Mouse (Mus musculus) MEL (cell line): ENCODE data around the gene Casp6. TPM values are rescaled to one million over a fixed set of nuclear protein-coding genes. Genes with fewer than 3 reads are reported as not detected.

Source experiments
- DNase-seq: peaks from one replicate; pipeline ENCODE4 v3.0.0; 2011; ENCODE audit warnings: low read depth, low spot score
- H3K27ac ChIP-seq: 2 replicates; pipeline ENCODE4 v1.5.1; 2012; ENCODE audit warnings: low read depth, mild to moderate bottlenecking, control low read depth, low read length, moderate library complexity; ENCODE audit not compliant: control insufficient read depth
- H3K27me3 ChIP-seq, 2 experiments: fragments of 150-350 bp in 1 of 2; sonication (generic) in 1 of 2; 2 replicates each; pipeline ENCODE4 v1.6.1; 2012; ENCODE audit warnings: low read length in 2 of 2, mild to moderate bottlenecking in 2 of 2, improper control_type of control experiment in 1 of 2, moderate library complexity in 1 of 2; ENCODE audit not compliant: insufficient read depth in 2 of 2, control insufficient read depth in 1 of 2
- H3K36me3 ChIP-seq, 2 experiments: 2 replicates each; pipeline ENCODE4 v1.6.1; 2012 to 2014; ENCODE audit warnings: low read length in 2 of 2, improper control_type of control experiment in 1 of 2, inconsistent platforms in 1 of 2, mild to moderate bottlenecking in 1 of 2; ENCODE audit not compliant: insufficient read depth in 2 of 2, control insufficient read depth in 1 of 2
- H3K4me1 ChIP-seq, 2 experiments: fragments of 150-350 bp in 1 of 2; sonication (generic) in 1 of 2; 2 replicates each; pipeline ENCODE4 v1.6.1; 2012; ENCODE audit warnings: low read length in 2 of 2, improper control_type of control experiment in 1 of 2, mild to moderate bottlenecking in 1 of 2; ENCODE audit not compliant: insufficient read depth in 2 of 2, control insufficient read depth in 1 of 2
- H3K4me3 ChIP-seq, 2 experiments: fragments of 150-350 bp in 1 of 2; sonication (generic) in 1 of 2; 2 replicates each; pipeline ENCODE4 v1.5.1; 2012; ENCODE audit warnings: low read depth in 2 of 2, low read length in 2 of 2, mild to moderate bottlenecking in 2 of 2, moderate library complexity in 2 of 2, control low read depth in 1 of 2, improper control_type of control experiment in 1 of 2; ENCODE audit not compliant: control insufficient read depth in 1 of 2, insufficient read depth in 1 of 2
- H3K79me2 ChIP-seq: 2 replicates; pipeline ENCODE4 v1.6.1; 2012; ENCODE audit warnings: mild to moderate bottlenecking, low read length, moderate library complexity; ENCODE audit not compliant: control insufficient read depth, poor library complexity, insufficient read depth
- H3K9ac ChIP-seq: 2 replicates; pipeline ENCODE4 v1.6.1; 2012; ENCODE audit warnings: low read depth, mild to moderate bottlenecking, control low read depth, low read length, moderate library complexity; ENCODE audit not compliant: control insufficient read depth, poor library complexity, severe bottlenecking
- H3K9me3 ChIP-seq: fragments of 150-350 bp; sonication (generic); replicated peaks from 2 replicates; pipeline ENCODE4 v1.6.1; 2012; ENCODE audit warnings: mild to moderate bottlenecking, low read length, improper control_type of control experiment, moderate library complexity; ENCODE audit not compliant: insufficient read depth
- BHLHE40 ChIP-seq: IDR thresholded peaks from 2 replicates; pipeline ENCODE4 v1.6.1; 2012; ENCODE audit warnings: low read depth, mild to moderate bottlenecking, inconsistent platforms, low read length, improper control_type of control experiment, borderline replicate concordance
- CTCF ChIP-seq, 3 experiments: IDR thresholded peaks in 2 of 3; conservative IDR thresholded peaks in 1 of 3; 2 replicates each; pipeline ENCODE4 v1.5.1; 2011 to 2012; ENCODE audit warnings: low read length in 3 of 3, low read depth in 2 of 3, mild to moderate bottlenecking in 2 of 3, improper control_type of control experiment in 1 of 3, inconsistent platforms in 1 of 3, mixed read lengths in 1 of 3, moderate library complexity in 1 of 3; ENCODE audit not compliant: control insufficient read depth in 1 of 3, insufficient read depth in 1 of 3, poor library complexity in 1 of 3, severe bottlenecking in 1 of 3
- E2F4 ChIP-seq: IDR thresholded peaks from 2 replicates; pipeline ENCODE4 v1.6.1; 2011; ENCODE audit warnings: low read depth, low read length, improper control_type of control experiment, borderline replicate concordance
- ELF1 ChIP-seq: IDR thresholded peaks from 2 replicates; pipeline ENCODE4 v1.6.1; 2014; ENCODE audit warnings: low read depth, mild to moderate bottlenecking, inconsistent platforms, low read length, improper control_type of control experiment, moderate library complexity
- ETS1 ChIP-seq: IDR thresholded peaks from 2 replicates; pipeline ENCODE4 v1.6.1; 2012; ENCODE audit warnings: low read depth, mild to moderate bottlenecking, inconsistent platforms, low read length, improper control_type of control experiment, moderate library complexity
- HCFC1 ChIP-seq: IDR thresholded peaks from 2 replicates; pipeline ENCODE4 v1.6.1; 2012; ENCODE audit warnings: low read depth, mild to moderate bottlenecking, inconsistent platforms, low read length, improper control_type of control experiment, moderate library complexity
- JUND ChIP-seq: IDR thresholded peaks from 2 replicates; pipeline ENCODE4 v1.6.1; 2011; ENCODE audit warnings: low read depth, mild to moderate bottlenecking, improper control_type of control experiment, low read length
- KAT2A ChIP-seq: conservative IDR thresholded peaks from 2 replicates; pipeline ENCODE4 v1.6.1; 2012; ENCODE audit warnings: low read depth, low read length, improper control_type of control experiment, inconsistent platforms
- MEF2A ChIP-seq: IDR thresholded peaks from 2 replicates; pipeline ENCODE4 v1.6.1; 2014; ENCODE audit warnings: low read depth, mild to moderate bottlenecking, inconsistent platforms, low read length, improper control_type of control experiment; ENCODE audit not compliant: poor library complexity, insufficient replicate concordance, severe bottlenecking; ENCODE audit errors: extremely low read depth
- MYC ChIP-seq: IDR thresholded peaks from 2 replicates; pipeline ENCODE4 v1.6.1; 2011; ENCODE audit warnings: low read depth, mild to moderate bottlenecking, low read length, improper control_type of control experiment, moderate library complexity
- NELFE ChIP-seq: IDR thresholded peaks from 2 replicates; pipeline ENCODE4 v1.6.1; 2011; ENCODE audit warnings: low read depth, low read length, improper control_type of control experiment
- POLR2AphosphoS2 ChIP-seq: IDR thresholded peaks from 2 replicates; pipeline ENCODE4 v1.6.1; 2011; ENCODE audit warnings: low read length, improper control_type of control experiment
- RAD21 ChIP-seq: IDR thresholded peaks from 2 replicates; pipeline ENCODE4 v1.6.1; 2011; ENCODE audit warnings: mild to moderate bottlenecking, low read depth, low read length, improper control_type of control experiment
- RCOR1 ChIP-seq: IDR thresholded peaks from 2 replicates; pipeline ENCODE4 v1.6.1; 2012; ENCODE audit warnings: low read depth, mild to moderate bottlenecking, inconsistent platforms, low read length, improper control_type of control experiment
- SMC3 ChIP-seq: IDR thresholded peaks from 2 replicates; pipeline ENCODE4 v1.6.1; 2011; ENCODE audit warnings: low read depth, low read length, improper control_type of control experiment
- TBP ChIP-seq: IDR thresholded peaks from 2 replicates; pipeline ENCODE4 v1.8.0; 2011; ENCODE audit warnings: low read depth, low read length, improper control_type of control experiment
- UBTF ChIP-seq: IDR thresholded peaks from 2 replicates; pipeline ENCODE4 v1.6.1; 2012; ENCODE audit warnings: low read depth, mild to moderate bottlenecking, inconsistent platforms, low read length, improper control_type of control experiment, moderate library complexity, borderline replicate concordance; ENCODE audit not compliant: insufficient read depth
- USF1 ChIP-seq: IDR thresholded peaks from 2 replicates; pipeline ENCODE4 v1.6.1; 2014; ENCODE audit warnings: low read depth, mild to moderate bottlenecking, inconsistent platforms, low read length, improper control_type of control experiment, moderate library complexity
- ZC3H11A ChIP-seq: IDR thresholded peaks from 2 replicates; pipeline ENCODE4 v1.6.1; 2012; ENCODE audit warnings: low read depth, mild to moderate bottlenecking, inconsistent platforms, low read length, improper control_type of control experiment
- ZNF384 ChIP-seq: IDR thresholded peaks from 2 replicates; pipeline ENCODE4 v1.6.1; 2012; ENCODE audit warnings: low read depth, mild to moderate bottlenecking, inconsistent platforms, low read length, improper control_type of control experiment
- polyA plus RNA-seq, 2 experiments: library from polyadenylated mRNA; stranded (reverse) in 1 of 2; unstranded in 1 of 2; fragments of >175 nt in 1 of 2; fragments of >200 nt in 1 of 2; gene quantifications; 2 replicates each; pipeline versions ENCODE4 v1.2.1 to v1.2.4; 2012; ENCODE audit warnings: low replicate concordance in 2 of 2, low read depth in 1 of 2; ENCODE audit not compliant: insufficient read length in 2 of 2, insufficient read depth in 1 of 2, missing spikeins in 1 of 2
- total RNA-seq: library from RNA; depleted of rRNA; stranded (reverse); fragments of 300-350 nt; gene quantifications from 2 replicates; pipeline ENCODE4 v1.2.3, GENCODE M21; 2012

The Casp6 gene
- total and polyA plus RNA-seq, 3 experiments = 8.7 to 34.2 TPM; not detected in 1

DNA sequence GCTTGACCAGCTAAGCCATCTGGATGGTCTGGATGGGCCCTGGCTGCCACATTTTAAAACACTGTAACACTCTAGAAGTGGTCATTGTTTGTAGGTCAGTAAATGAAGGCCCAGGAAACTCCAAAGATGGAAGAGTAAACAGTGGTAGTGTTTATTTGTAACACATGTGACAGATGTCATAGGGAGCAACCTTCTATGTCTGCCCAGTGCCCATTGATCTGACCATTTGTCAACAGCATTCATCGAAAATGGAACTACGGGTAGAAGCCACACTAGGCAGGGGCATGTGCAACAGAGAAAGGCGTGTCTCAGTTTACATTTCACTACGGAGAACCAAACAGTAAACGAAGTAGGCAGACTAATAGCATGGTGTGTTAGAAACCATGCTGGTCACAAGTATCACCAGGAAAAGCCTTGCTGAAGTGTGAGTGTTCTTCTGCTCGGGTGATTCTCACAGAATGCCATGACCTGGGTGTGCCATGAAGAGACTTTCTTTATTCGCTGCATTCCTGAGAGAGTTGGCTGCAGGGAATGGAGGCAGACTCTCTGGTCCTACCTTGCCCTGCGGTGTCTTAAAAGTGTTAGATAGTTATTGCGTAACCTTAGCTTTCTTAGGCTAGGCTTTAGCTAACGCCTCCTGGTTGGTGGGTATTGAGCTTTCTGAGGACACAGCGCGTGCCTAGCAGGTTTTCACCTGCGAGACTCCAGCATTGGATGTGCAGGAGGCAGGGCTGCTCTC lies 13.3 kb upstream of the Casp6 start:
- H3K36me3 ChIP-seq = peaks cover 2 to 29% of the 10 kb centered on the region in 2 experiments; a peak in 3 of 4 replicates
- H3K27ac ChIP-seq = no peak overlapping the region

DNA sequence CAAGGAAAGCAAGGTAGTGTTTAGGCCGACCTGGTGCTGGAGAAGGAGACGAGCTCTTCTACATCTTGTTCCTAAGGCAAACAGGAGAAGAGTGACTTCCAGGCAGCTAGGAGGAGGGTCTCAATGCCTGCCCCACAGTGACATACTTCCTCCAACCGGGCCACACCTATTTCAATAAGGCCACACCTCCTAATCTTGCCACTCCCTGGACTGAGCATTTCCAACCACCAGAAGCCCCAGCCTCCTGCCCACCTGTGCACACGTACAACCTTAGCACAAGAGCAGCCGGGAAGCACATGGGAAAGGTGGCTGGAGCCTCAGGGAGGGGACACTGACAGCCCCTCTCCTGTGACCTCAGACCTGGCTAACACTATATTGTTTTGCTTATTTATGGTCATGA lies 9.2 kb upstream of the Casp6 start:
- no peak overlapping the region for H3K27ac ChIP-seq
- H3K36me3 ChIP-seq = peaks cover 0 to 23% of the 10 kb centered on the region in 2 experiments; a peak in 2 of 4 replicates
- no peak overlapping the region for H3K9ac ChIP-seq
- no peaks in the 10 kb centered on the region for H3K4me1 ChIP-seq
- no peak for TF ChIP-seq CTCF (IDR thresholded peaks at IDR 0.05 in 2 of 3, conservative IDR thresholded peaks at IDR 0.05 in 1 of 3; ENCODE audit: control insufficient read depth in 1 of 3, insufficient read depth in 1 of 3, low read depth in 2 of 3, low read length in 3 of 3, poor library complexity in 1 of 3, severe bottlenecking in 1 of 3)
- no peak for TF ChIP-seq E2F4
- TF ChIP-seq ELF1 = no peak
- TF ChIP-seq ZNF384 = no peak
- TF ChIP-seq SMC3 = no peak
- TF ChIP-seq KAT2A = no peak
- TF ChIP-seq RAD21 = no peak
- no peak for TF ChIP-seq MEF2A
- no peak for TF ChIP-seq UBTF
- TF ChIP-seq MYC = no peak
- TF ChIP-seq HCFC1 = no peak
- no peak for TF ChIP-seq ETS1
- TF ChIP-seq JUND = no peak
- TF ChIP-seq ZC3H11A = no peak
- H3K9me3 ChIP-seq = no peaks in the 10 kb centered on the region
- no peaks in the 10 kb centered on the region for H3K27me3 ChIP-seq
- no peaks in the 10 kb centered on the region for H3K79me2 ChIP-seq
- no peak overlapping the region for H3K4me3 ChIP-seq
- peak; percentile 21 for DNase-seq

More for the DNA sequence above, 13.3 kb upstream of the Casp6 start:
- no peaks in the 10 kb centered on the region for H3K9me3 ChIP-seq
- TF ChIP-seq RCOR1 (no peak), JUND (no peak), POLR2AphosphoS2 (no peak), TBP (no peak), USF1 (no peak), ZC3H11A (no peak), SMC3 (no peak), MEF2A (no peak), UBTF (no peak), BHLHE40 (no peak), NELFE (no peak)
- TF ChIP-seq, all 39 proteins: peak for 0
- H3K9ac ChIP-seq = no peak overlapping the region
- H3K4me1 ChIP-seq = peaks cover 0 to 4% of the 10 kb centered on the region in 2 experiments; a peak in 1 of 4 replicates
- no peak overlapping the region for H3K4me3 ChIP-seq
- H3K27me3 ChIP-seq = no peaks in the 10 kb centered on the region
- peaks cover 8% of the 10 kb centered on the region; the same call in 1 of the 2 replicates for H3K79me2 ChIP-seq
- no peak for DNase-seq
